Mouse (Mus musculus) liver, embryonic 14.5 days (tissue): ENCODE measurements around the gene Prpf6. TPM values are rescaled to one million over a fixed set of nuclear protein-coding genes. Genes with fewer than 3 reads are reported as not detected.

Source experiments
- ATAC-seq: fragments of 200-750 bp; cut with Nextera tagmentation; 2 replicates; pipeline ENCODE4 v1.8.0; 2017; ENCODE audit warnings: moderate number of reproducible peaks, mild to moderate bottlenecking, moderate library complexity; ENCODE audit not compliant: insufficient read depth
- DNase-seq, 3 experiments: peaks; one replicate each; pipeline ENCODE4 v3.0.0-alpha.2; 2012 to 2013; ENCODE audit warnings: low read depth in 3 of 3, low spot score in 3 of 3
- H3K27ac ChIP-seq: fragments of 300-500 bp; sonication (generic); 2 replicates; pipeline ENCODE4 v1.5.1; 2014; ENCODE audit warnings: moderate library complexity, mild to moderate bottlenecking, control low read depth, inconsistent platforms
- H3K27me3 ChIP-seq: fragments of 300-500 bp; sonication (generic); 2 replicates; pipeline ENCODE4 v1.6.1; 2014; ENCODE audit warnings: mild to moderate bottlenecking, low read length, moderate library complexity; ENCODE audit not compliant: control insufficient read depth, insufficient read depth
- H3K36me3 ChIP-seq: fragments of 300-500 bp; sonication (generic); replicated peaks from 2 replicates; pipeline ENCODE4 v1.6.1; 2014; ENCODE audit warnings: low read depth; ENCODE audit not compliant: control insufficient read depth, insufficient read depth
- H3K4me1 ChIP-seq, 2 experiments: fragments of 200-500 bp in 1 of 2; fragments of 300-500 bp in 1 of 2; sonication (generic) in 1 of 2; replicated peaks; 2 replicates each; pipeline ENCODE4 v1.6.1; 2012 to 2014; ENCODE audit warnings: antibody characterized with exemption in 1 of 2, inconsistent platforms in 1 of 2, low read length in 1 of 2; ENCODE audit not compliant: control insufficient read depth in 2 of 2, insufficient read depth in 2 of 2
- H3K4me2 ChIP-seq: fragments of 300-500 bp; sonication (generic); 2 replicates; pipeline ENCODE4 v1.6.1; 2014; ENCODE audit warnings: low read depth, mild to moderate bottlenecking, control low read depth, moderate library complexity
- H3K4me3 ChIP-seq, 2 experiments: fragments of 200-500 bp in 1 of 2; fragments of 300-500 bp in 1 of 2; sonication (generic) in 1 of 2; 2 replicates each; pipeline ENCODE4 v1.5.1; 2012 to 2014; ENCODE audit warnings: low read depth in 2 of 2, low read length in 2 of 2, mild to moderate bottlenecking in 2 of 2, control low read depth in 1 of 2, inconsistent platforms in 1 of 2, moderate library complexity in 1 of 2; ENCODE audit not compliant: insufficient read depth in 1 of 2
- H3K9ac ChIP-seq: fragments of 300-500 bp; sonication (generic); replicated peaks from 2 replicates; pipeline ENCODE4 v1.6.1; 2014; ENCODE audit warnings: mild to moderate bottlenecking, control low read depth, moderate library complexity
- H3K9me3 ChIP-seq: fragments of 300-500 bp; sonication (generic); 2 replicates; pipeline ENCODE4 v1.6.1; 2016; ENCODE audit warnings: low read length, mixed read lengths; ENCODE audit not compliant: control insufficient read depth
- CTCF ChIP-seq: IDR thresholded peaks from 2 replicates; pipeline ENCODE4 v1.5.1; 2016; ENCODE audit warnings: antibody characterized with exemption, low read depth, control low read depth
- EP300 ChIP-seq: IDR thresholded peaks from 2 replicates; pipeline ENCODE4 v1.6.1; 2016; ENCODE audit warnings: antibody characterized with exemption, low read depth
- WGBS: fragments of 180-500 bp; shearing (Covaris S2); extraction: QIAGEN DNeasy Blood & Tissue Kit; methylation state at CpG from one replicate; pipeline ENCODE4 v1.1.7; 2014; ENCODE audit not compliant: insufficient replicate concordance; 5-methylcytosine and 5-hydroxymethylcytosine counted together
- polyA plus RNA-seq, 2 experiments: library from polyadenylated mRNA; depleted of rRNA in 1 of 2; stranded (reverse) in 1 of 2; unstranded in 1 of 2; fragments of >200 nt; fragmentation: Nextera tagmentation in 1 of 2; extraction: Ambion mirVana in 1 of 2; gene quantifications; 2 replicates each; pipeline versions ENCODE4 v1.2.1 to v1.2.3; 2012 to 2014

Gene Prpf6
- polyA plus RNA-seq, 2 experiments = 15.7 to 22.3 TPM

DNA sequence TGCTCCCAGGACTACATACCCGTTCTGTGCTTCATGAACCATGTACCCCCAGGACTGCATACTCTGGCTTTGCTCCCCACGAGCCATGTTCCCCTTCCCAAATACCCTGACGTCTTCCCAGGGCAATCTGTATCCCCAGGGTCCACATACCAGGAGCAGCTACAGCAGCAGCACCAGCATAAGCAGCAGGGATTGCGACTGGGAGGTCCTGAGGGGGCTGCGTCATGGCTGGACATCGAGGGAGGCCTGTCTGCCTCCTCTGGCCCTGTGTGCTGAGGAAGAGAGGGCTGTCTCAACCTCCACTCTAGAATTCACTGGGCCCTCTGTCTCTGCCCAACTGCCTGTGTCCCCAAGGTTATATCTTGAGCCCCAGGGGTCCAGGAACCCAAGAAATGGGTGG, 99.4 kb downstream of the Prpf6 start:
- H3K9ac ChIP-seq = no peak overlapping the region
- H3K27ac ChIP-seq = no peak overlapping the region
- H3K4me2 ChIP-seq = peak overlapping the region; percentile 26; the same call in 1 of the 2 replicates
- no peaks in the 10 kb centered on the region; the same call in 1 of the 2 replicates for H3K27me3 ChIP-seq
- H3K4me3 ChIP-seq = peak overlapping the region in 1 of 2 experiments; percentile 10; a peak in 1 of 4 replicates
- H3K9me3 ChIP-seq = no peaks in the 10 kb centered on the region
- DNase-seq = no peak
- 66% methylated on average over 6 of the region's 6 CpGs for WGBS
- no peaks in the 10 kb centered on the region for H3K36me3 ChIP-seq
- ATAC-seq = no peak
- TF ChIP-seq EP300 (no peak), CTCF (no peak)
- H3K4me1 ChIP-seq = peaks cover 0 to 3% of the 10 kb centered on the region in 2 experiments; a peak in 2 of 4 replicates

- Histone ChIP-seq H3K27me3 (no peaks in the 10 kb centered on the region; the same call in 1 of the 2 replicates), H3K4me2 (peak overlapping the region; percentile 71), H3K9ac (no peak overlapping the region), H3K36me3 (no peaks in the 10 kb centered on the region), H3K4me3 (peak overlapping the region in 1 of 2 experiments; percentile 10; a peak in 1 of 4 replicates), H3K9me3 (no peaks in the 10 kb centered on the region), H3K4me1 (peaks cover 0 to 3% of the 10 kb centered on the region in 2 experiments; a peak in 2 of 4 replicates), H3K27ac (no peak overlapping the region)
- TF ChIP-seq CTCF (no peak), EP300 (no peak)
- DNase-seq (no peak), ATAC-seq (no peak)
- 26% methylated on average over 4 of the region's 4 CpGs for WGBS
Observed at GRCm38 (mm10) chr2:181691571-181691970, 99.9 kb downstream of the Prpf6 start.

- Histone ChIP-seq H3K27me3 (no peaks in the 10 kb centered on the region; the same call in 1 of the 2 replicates), H3K27ac (no peak overlapping the region), H3K9ac (no peak overlapping the region), H3K36me3 (no peaks in the 10 kb centered on the region), H3K4me3 (peak overlapping the region in 1 of 2 experiments; percentile 53; a peak in 1 of 4 replicates), H3K4me2 (peak overlapping the region; percentile 71), H3K4me1 (peaks cover 0 to 3% of the 10 kb centered on the region in 2 experiments; a peak in 2 of 4 replicates), H3K9me3 (no peaks in the 10 kb centered on the region)
- 59% methylated on average over 3 of the region's 3 CpGs for WGBS
- TF ChIP-seq CTCF (no peak), EP300 (no peak)
- DNase-seq = no peak
- ATAC-seq = no peak
Observed at GRCm38 (mm10) chr2:181692304-181692703, 100.6 kb downstream of the Prpf6 start.

DNA sequence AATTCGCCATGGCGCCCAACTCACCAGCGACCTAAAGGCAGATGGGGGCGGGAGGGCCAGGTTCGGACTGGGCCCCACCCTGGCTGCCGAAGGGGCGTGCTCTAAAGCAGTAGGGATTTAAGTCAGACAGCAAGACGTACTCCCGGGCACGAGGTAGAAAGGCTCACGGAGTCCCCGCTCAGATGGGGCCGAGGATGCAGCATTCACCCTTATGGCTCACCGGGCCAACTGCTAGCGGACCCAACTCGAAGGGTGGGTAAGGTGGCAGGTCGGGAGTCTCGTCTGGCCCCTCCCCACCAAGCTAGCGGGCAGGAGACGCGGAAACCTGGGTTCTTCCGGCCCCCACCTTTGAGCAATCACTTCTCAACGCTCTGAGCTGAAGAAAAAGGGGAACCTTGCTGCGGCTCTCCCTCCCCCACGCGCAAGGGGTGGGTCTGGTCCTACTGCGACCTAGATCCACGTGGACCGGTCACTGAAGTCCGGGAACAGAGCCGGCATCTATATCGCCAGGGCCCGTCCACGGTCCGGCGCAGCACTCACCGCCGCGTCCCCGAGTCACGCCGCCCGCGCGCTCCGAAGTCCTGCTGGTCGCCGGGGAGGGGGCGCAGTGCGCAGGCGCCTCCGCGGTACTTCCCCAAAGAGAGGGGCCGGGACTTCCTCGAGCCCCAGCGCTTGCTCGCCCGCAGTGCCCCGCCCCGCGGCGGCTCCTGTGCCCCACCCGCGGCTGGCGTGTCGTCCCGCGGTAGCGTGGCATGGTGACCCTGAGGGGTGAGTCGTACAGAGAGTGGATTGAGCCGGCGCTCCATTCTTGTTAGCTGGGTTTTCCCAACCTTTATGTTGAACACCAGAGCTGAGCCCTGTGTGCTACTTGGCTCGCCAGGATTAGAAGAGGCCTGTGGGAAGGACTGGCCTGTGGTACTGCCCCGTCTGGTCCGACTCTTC, 101.9 kb downstream of the Prpf6 start, which contains the start of gene Rgs19:
TSS of gene Rgs19 (minus strand) at position 639 of the 942 bp plus-strand sequence.
- DNase-seq (peak in 1 of 3 experiments; percentile 33), ATAC-seq (peak; percentile 73)
- no peak for TF ChIP-seq CTCF
- TF ChIP-seq EP300 = no peak
- peaks cover 0 to 3% of the 10 kb centered on the region in 2 experiments; a peak in 2 of 4 replicates for H3K4me1 ChIP-seq
- no peaks in the 10 kb centered on the region for H3K9me3 ChIP-seq
- H3K9ac ChIP-seq = peak within 1 kb of the TSS; percentile 40; the same call in 1 of the 2 replicates
- peak within 1 kb of the TSS; percentile 51 to 53 for H3K4me3 ChIP-seq
- H3K4me2 ChIP-seq = peak within 1 kb of the TSS; percentile 71
- WGBS = under 1% methylated on average over 72 of the region's 75 CpGs
- H3K27me3 ChIP-seq = no peaks in the 10 kb centered on the region; the same call in 1 of the 2 replicates
- no peaks in the 10 kb centered on the region for H3K36me3 ChIP-seq
- no peak within 1 kb of the TSS for H3K27ac ChIP-seq

GRCm38 (mm10) chr2:181694581-181694980, 102.9 kb downstream of the Prpf6 start:
- Histone ChIP-seq H3K9ac (no peak overlapping the region), H3K4me3 (no peak overlapping the region), H3K9me3 (no peaks in the 10 kb centered on the region), H3K4me1 (peaks cover 0 to 3% of the 10 kb centered on the region in 2 experiments; a peak in 2 of 4 replicates), H3K27ac (no peak overlapping the region), H3K4me2 (no peak overlapping the region), H3K27me3 (no peaks in the 10 kb centered on the region; the same call in 1 of the 2 replicates), H3K36me3 (no peaks in the 10 kb centered on the region)
- 57% methylated on average over 3 of the region's 3 CpGs for WGBS
- DNase-seq (no peak), ATAC-seq (no peak)
- TF ChIP-seq EP300 (no peak), CTCF (no peak)
